Mouse (Mus musculus): ENCODE measurements around the gene Uqcc2. TPM values are rescaled to one million over a fixed set of nuclear protein-coding genes. Genes with fewer than 3 reads are reported as not detected.

Gene Uqcc2
- total and polyA plus RNA-seq, 3 experiments, result 126 to 240 (median 198) TPM

DNA sequence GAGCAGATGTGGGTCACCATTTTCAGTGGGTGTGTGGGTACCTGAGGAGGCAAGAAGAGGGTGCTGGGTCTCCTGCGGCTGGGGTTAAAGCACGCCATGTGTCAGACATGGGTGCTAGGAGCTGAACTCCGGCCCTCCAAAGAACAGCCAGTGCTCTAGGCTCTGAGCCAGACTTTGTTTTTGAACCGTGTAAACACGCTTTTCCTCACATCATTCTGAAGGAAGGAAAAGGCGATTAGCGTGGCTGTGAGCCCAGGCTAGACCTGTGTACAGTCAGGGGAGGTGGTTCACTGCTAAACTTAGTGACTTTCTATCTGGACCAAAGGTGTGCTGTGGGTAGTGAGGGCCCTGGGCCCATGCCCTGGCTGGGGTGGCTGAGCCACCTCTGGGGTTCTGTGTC is 23.6 kb downstream of the Uqcc2 start:
- Histone ChIP-seq H3K27me3 (replicated peaks) (no peaks in the 10 kb centered on the region), H3K4me1 (ENCODE audit: control insufficient read depth in 1 of 2, insufficient read depth in 2 of 2) (no peaks in the 10 kb centered on the region), H3K9ac (ENCODE audit: insufficient read depth, low read depth) (no peak overlapping the region), H3K79me2 (replicated peaks; ENCODE audit: control insufficient read depth, extremely low read depth, insufficient read depth, poor library complexity, severe bottlenecking) (no peaks in the 10 kb centered on the region), H3K4me3 (replicated peaks in 1 of 3; ENCODE audit: low read depth in 2 of 3, low read length in 2 of 3, poor library complexity in 1 of 3) (no peak overlapping the region), H3K9me3 (replicated peaks; ENCODE audit: low read length) (peaks cover 2% of the 10 kb centered on the region), H3K4me2 (ENCODE audit: insufficient read depth, low read depth, poor library complexity, severe bottlenecking) (no peak overlapping the region), H3K27ac (ENCODE audit: insufficient read depth, low read depth) (no peak overlapping the region), H3K36me3 (replicated peaks in 1 of 2; ENCODE audit: control insufficient read depth in 1 of 2, insufficient read depth in 1 of 2, low read length in 1 of 2) (peaks cover 37 to 82% of the 10 kb centered on the region in 2 experiments)
- dilution Hi-C loops (cut with MboI; ENCODE audit: extremely low pct_ligation_motif_present, extremely low pct_unique_long_range_greater_than_20kb, low sequenced_read_pairs) (no loop called here), in situ Hi-C loops (cut with MboI; ENCODE audit: low pct_ligation_motif_present, low pct_unique_long_range_greater_than_20kb, low sequenced_read_pairs) (no loop called here)
- DNase-seq (ENCODE audit: extremely low read depth), result no peak
- TF ChIP-seq POLR2A (IDR thresholded peaks at IDR 0.05; ENCODE audit: low read depth, low read length) (no peak), MYC (IDR thresholded peaks at IDR 0.05; ENCODE audit: low read depth, low read length) (no peak), MAX (IDR thresholded peaks at IDR 0.05; ENCODE audit: low read length) (no peak), UBTF (IDR thresholded peaks at IDR 0.05; ENCODE audit: low read depth, low read length) (no peak), USF2 (conservative IDR thresholded peaks at IDR 0.05; ENCODE audit: low read depth, low read length) (no peak), ELF1 (IDR thresholded peaks at IDR 0.05; ENCODE audit: low read depth, low read length) (no peak), KAT2A (IDR thresholded peaks at IDR 0.05; ENCODE audit: insufficient replicate concordance, low read length) (no peak), GABPA (IDR thresholded peaks at IDR 0.05; ENCODE audit: insufficient replicate concordance, low read depth, low read length) (no peak), TBP (conservative IDR thresholded peaks at IDR 0.05; ENCODE audit: low read depth, low read length) (no peak), NRF1 (IDR thresholded peaks at IDR 0.05; ENCODE audit: low read depth, low read length) (no peak), RAD21 (IDR thresholded peaks at IDR 0.05; ENCODE audit: low read depth, low read length) (no peak), BHLHE40 (IDR thresholded peaks at IDR 0.05; ENCODE audit: low read depth, low read length) (no peak), MAFK (IDR thresholded peaks at IDR 0.05; ENCODE audit: insufficient replicate concordance, low read length) (no peak), CHD2 (IDR thresholded peaks at IDR 0.05; ENCODE audit: low read length) (no peak), E2F4 (IDR thresholded peaks at IDR 0.05; ENCODE audit: insufficient replicate concordance, low read depth, low read length) (no peak), USF1 (IDR thresholded peaks at IDR 0.05; ENCODE audit: low read depth, low read length) (no peak), SMC3 (IDR thresholded peaks at IDR 0.05; ENCODE audit: low read depth, low read length) (no peak), POLR2AphosphoS2 (IDR thresholded peaks at IDR 0.05; ENCODE audit: low read depth, low read length) (no peak), IRF4 (IDR thresholded peaks at IDR 0.05; ENCODE audit: low read depth, low read length) (no peak), CTCF (conservative IDR thresholded peaks at IDR 0.05 in 1 of 2, IDR thresholded peaks at IDR 0.05 in 1 of 2; ENCODE audit: low read depth in 2 of 2, low read length in 2 of 2) (no peak)

GRCm38 (mm10) chr17:27107936-27108335 is 25.8 kb downstream of the Uqcc2 start:
- Histone ChIP-seq H3K9me3 (replicated peaks; ENCODE audit: low read length) (peaks cover 2% of the 10 kb centered on the region), H3K79me2 (replicated peaks; ENCODE audit: control insufficient read depth, extremely low read depth, insufficient read depth, poor library complexity, severe bottlenecking) (no peaks in the 10 kb centered on the region), H3K4me1 (ENCODE audit: control insufficient read depth in 1 of 2, insufficient read depth in 2 of 2) (peaks cover 7 to 18% of the 10 kb centered on the region in 2 experiments; a peak in 3 of 4 replicates), H3K36me3 (replicated peaks in 1 of 2; ENCODE audit: control insufficient read depth in 1 of 2, insufficient read depth in 1 of 2, low read length in 1 of 2) (peaks cover 18 to 81% of the 10 kb centered on the region in 2 experiments), H3K27ac (ENCODE audit: insufficient read depth, low read depth) (no peak overlapping the region), H3K27me3 (replicated peaks) (no peaks in the 10 kb centered on the region), H3K4me2 (ENCODE audit: insufficient read depth, low read depth, poor library complexity, severe bottlenecking) (no peak overlapping the region), H3K9ac (ENCODE audit: insufficient read depth, low read depth) (no peak overlapping the region), H3K4me3 (replicated peaks in 1 of 3; ENCODE audit: low read depth in 2 of 3, low read length in 2 of 3, poor library complexity in 1 of 3) (no peak overlapping the region)
- no peak for DNase-seq (ENCODE audit: extremely low read depth)
- TF ChIP-seq MEF2A (IDR thresholded peaks at IDR 0.05; ENCODE audit: borderline replicate concordance, low read depth, low read length) (no peak), ZNF384 (IDR thresholded peaks at IDR 0.05; ENCODE audit: low read depth, low read length) (no peak), BHLHE40 (IDR thresholded peaks at IDR 0.05; ENCODE audit: low read depth, low read length) (no peak)
- dilution Hi-C loops (cut with MboI; ENCODE audit: extremely low pct_ligation_motif_present, extremely low pct_unique_long_range_greater_than_20kb, low sequenced_read_pairs), result no loop called here
- in situ Hi-C loops (cut with MboI; ENCODE audit: low pct_ligation_motif_present, low pct_unique_long_range_greater_than_20kb, low sequenced_read_pairs), result no loop called here

Measured in CH12.LX (cell line).